Mouse (Mus musculus) retina, postnatal 1 day (tissue): ENCODE results near the gene Rnf144a.

Experiments used
- DNase-seq: peaks from one replicate; pipeline ENCODE4 v3.0.0-alpha.2; 2012

Rnf144a gene

DNA sequence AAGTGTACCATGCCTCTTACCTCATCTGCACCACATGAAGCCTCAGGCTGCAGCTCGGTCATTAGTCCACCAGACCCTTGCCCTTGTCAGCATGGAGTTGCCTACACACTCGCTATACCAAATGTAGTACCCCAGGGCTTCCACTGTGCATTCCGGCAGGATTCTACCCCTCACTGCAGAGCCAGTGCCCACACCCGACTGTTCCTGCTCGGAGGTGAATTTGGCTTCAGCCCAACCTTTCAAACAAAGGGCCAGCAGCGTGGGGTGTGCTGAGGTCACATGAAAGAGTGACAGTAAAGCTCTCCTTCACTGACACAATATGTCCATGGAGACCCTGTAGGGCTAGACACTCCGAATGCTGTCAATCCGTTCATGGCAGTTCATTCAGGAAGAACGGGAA lies 6.3 kb downstream of the Rnf144a start:
- no peak for DNase-seq

DNA sequence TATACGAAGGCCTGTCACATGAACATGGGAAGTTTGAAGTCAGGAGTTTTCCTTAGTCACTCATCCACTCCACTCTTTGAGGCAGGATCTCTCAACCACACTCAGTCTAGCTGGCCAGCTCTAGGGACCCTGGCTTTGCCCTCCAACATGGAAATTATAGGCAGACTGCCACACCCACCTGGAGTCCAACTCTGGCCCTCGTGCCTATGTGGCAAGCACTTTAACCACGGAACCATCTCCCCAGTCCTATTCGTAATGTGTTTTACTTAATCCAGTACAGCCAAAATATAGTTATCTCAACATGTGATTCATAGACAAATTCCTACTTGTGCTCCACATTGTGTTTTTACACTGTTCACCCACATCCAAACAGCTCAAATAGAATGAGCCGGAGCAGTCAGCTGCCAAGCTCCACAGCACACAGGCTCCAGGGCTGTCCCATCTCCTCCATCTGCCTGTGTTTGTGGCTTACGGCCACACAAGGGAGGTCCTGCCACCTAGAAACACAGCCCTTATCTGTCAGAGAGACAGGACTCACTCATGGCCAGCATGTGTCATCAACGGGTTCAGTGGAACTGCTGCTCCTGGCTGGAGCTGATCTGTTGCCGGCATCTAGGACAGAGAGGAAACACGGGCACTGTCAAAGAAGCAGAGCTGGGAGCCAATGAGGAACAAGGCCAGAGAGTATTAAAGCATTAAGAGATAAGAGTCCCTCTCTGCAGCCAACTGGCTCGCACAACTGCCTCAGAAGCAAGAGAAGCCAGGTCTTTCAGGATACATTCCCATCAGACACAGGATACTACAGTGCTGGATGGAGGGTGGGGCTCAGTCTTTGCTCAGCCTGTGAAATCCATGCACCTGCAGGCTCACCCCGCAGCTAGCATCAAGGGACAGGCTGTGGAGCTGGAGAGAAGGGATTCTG lies 10.0 kb downstream of the Rnf144a start:
- DNase-seq: peak; percentile 67

DNA sequence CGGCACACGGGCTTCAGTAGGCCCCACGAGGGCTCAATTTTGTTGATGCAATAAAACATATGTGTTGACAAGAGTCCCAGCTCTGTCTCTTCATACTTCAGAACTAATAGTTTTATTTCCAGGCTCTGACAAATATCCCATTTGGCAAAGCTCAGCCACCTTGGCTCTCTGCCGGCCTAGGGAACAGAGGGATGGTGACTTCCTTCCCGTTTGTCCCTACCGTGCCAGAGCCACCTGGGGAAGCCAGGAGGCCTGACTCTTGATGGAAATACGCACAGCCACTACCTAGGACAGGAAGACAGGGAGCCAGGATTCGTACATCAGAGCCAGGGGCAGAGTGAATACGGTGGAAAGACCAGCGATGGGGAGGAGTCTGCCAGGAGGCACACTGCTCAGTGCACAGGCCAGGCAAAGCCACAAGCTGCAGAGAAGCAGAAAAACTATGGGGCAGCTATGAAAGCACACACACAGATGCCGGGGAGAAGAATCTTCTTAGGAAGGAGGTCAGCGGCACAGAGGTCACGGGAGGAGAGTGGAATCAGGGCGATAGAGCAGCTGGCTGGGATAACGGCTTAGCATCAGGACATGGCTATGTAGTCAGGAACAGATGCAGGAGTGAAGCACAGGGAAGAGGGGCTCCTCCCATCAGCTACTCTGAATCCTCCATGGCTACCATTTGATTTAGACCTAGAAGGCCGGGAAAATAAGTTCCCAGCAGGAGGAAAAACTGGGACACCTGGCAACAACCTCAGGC lies 11.5 kb downstream of the Rnf144a start:
- DNase-seq: peak; percentile 77

DNA sequence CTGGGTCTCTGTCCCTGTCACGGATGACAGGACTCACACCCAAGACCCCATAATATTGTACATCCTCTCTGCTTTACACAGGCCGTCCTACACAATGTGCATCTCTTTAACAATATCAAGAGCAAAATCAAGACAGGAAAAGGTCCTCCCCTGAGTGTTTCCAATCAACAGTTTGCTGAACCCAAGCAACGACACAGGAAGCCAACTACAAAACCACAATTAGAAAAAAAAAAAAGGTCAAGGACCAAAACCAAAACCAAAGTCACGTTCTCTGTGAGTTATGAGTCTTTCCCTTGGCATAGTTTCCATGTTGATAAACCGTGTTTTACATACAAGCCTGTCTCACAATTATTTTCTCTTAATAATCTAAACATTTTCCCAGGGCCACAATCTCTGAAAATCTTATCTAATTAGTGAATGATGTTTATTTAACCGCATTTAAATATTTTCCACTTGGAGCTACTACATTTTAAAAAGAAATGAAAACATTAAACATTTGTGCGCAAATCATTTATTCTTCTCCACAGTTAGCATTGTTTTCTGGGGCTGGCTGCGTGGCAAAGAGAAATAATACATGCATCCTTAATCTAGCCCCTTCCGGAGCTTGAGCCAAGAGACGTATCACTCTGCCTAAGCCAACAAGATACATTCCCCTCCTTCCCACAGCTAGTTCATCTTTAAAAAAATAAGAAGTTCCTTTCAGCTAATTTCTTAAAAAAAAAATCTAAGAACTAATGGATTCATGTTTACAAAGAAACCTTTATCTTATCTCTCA lies 13.2 kb downstream of the Rnf144a start:
- DNase-seq: no peak

DNA sequence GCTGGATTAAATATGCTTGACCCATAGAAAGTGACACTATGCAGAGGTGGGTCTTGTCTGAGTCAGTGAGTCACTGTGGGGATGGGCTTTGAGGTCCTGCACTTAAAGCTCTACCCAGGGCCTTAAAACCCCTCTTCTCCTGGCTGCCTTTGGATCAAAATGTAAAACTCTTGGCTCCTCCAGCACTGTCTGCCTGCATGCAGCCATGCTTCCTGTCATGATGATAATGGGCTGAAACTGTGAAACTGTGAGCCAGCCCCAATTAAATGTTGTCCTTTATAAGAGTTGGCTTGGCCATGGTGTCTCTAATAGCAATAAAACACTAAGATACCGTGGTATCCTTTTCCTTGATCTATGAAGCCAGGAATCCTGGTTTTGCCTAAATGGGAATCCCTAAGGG lies 13.8 kb downstream of the Rnf144a start:
- no peak for DNase-seq

DNA sequence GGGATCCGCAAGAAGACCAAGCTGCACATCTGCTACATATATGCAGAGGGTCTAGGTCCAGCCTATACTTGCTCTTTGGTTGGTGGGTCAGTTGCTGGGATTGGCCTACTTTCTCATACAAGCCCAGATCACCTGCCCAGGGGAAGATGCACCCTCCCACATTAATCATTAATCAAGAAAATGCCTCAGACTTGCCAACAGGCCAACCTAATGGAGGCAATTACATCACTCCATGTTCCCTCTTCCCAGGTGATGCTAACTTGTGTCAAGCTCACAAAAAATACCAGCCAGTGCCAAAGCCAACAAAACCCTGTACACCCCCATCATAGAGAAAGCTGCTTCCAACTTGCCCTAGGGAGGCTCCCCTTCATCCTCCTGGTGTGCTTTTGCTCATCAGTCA lies 14.3 kb downstream of the Rnf144a start:
- DNase-seq: no peak

DNA sequence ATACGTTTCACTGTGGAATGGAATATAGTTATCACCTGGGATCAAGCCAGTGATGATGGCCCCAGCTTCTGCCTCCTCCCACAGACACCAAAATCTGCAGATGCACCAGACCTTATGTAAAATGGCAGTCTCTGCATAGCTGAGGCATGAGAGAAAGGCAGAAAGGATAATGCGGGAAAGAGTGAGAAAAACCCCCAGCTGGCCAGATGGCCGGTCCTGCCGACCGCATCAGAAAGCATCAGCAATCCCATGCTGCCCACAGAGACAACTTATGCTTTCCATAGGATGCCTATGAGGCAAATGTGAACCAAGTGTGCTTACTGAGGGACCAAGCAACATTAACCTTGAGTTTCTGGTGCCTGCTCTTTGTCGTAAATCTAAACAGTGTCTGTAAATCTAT lies 15.7 kb downstream of the Rnf144a start:
- no peak for DNase-seq

DNA sequence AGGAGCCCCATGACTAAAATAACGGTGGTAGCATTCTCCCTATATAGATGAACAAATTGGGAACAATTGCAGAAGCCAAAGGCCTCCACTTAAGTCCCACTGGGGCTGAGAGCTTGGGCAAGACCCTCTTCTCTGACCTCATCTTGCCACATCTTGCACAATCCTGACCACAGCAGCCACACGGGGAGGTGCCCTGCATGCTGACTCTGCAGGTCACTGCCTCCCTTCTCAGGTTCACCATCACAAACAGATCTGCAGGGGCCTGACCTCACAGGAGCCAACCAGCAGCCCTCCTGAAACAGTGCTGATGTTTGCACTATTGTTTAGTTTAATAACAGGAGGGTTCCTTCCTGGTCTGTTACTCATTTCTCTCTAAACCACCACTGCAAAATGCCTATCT lies 16.5 kb downstream of the Rnf144a start:
- no peak for DNase-seq

DNA sequence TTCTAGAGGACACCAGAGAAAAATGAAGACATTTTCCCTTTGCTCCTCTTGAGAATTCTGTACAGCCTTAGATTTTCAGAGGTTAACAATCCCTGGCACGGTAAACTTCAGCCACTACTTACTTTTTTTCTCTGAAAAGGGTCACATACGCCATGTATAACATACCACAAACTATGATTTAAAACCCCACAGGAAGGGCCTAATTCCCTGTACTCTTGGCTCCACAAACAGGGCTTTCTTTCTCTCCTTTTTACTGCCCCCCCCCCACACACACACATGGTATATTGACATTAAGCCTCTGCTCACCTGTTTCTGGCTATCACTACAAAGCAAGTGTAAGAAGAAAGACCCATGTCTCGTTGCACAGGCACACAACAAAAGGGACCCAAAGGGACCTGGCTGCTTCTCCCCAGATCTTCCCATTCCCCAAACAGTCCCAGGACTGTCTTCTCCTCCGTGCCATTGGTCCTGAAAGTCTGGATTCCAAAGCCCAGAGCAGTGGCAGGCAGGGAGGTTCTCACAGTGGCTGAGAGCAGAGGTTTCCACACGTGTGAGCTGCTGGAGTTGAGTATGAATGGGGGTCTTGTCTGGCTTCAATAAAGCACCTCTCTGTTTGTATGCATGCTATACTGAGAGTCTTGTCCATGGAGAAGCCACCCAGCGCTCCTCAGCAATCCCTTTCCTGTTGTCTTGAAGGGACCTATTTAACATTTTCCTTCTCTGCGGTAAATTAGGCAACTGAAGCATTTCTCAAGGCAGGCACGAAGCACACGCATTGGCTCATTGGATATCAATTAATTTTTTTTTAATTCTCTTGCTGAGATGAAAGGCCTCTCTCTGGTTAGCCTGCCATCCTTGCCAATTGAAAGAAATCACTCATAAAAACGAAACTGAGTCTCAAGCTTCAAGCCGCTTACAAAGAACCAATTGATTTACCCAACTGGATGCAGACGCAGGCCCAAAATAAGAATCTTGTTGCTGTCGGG lies 20.3 kb downstream of the Rnf144a start:
- peak; percentile 27 for DNase-seq

DNA sequence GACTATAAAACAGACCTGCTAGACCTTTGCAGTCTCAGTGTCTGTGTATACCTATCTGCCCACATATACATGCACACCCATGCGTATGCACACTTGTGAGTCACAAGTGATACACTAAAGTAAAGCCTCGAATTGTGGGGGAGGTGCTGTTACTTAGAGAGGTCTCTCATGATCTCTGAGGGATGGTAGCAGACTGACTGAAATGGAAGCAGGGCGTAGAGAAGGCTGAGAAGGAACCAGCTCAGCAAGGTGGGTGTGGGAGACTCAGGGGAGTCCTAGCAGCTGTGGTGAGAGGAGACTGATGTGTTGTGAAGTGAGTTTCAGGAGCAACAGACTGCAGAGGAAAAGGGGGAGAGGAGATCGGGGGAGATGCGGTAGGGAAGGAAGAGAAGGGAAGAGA lies 21.8 kb downstream of the Rnf144a start:
- no peak for DNase-seq

DNA sequence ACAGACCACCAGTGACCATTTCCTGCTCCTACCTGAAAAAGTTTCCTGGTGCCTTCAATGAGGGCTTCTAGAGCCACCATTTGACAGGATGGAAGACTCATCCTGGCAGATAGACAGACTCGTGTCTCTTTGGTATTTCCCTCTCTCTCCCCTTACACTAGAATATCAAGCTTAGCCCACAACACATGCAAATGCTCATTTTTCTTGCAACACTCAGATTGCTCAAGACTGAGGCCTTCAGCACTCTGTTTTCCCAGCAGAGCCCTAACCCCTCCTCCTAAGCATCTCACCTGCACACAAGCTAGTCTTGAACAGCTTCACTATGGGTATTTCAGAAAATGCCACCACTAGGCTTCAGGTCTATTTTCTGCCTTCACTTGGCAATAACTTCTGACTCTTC lies 23.9 kb downstream of the Rnf144a start:
- no peak for DNase-seq

DNA sequence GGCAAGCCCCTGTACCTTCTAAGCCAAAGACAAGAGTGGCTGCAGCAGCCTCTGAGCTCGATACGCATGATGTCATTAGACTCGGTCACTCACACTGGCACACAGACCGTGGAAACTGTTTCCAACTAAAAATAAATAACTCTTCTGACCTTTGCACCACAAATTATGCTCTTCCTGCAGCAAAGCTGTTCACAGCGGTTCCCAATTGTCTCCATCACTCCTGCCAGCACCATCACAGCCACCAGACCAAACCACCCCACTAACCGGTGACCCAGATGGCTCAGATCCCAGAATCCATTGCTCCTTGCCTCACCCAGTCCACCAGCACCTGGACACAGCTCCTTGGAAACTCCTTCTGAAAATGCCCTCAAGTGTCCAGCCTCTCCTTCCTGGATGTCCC lies 27.5 kb downstream of the Rnf144a start:
- no peak for DNase-seq

DNA sequence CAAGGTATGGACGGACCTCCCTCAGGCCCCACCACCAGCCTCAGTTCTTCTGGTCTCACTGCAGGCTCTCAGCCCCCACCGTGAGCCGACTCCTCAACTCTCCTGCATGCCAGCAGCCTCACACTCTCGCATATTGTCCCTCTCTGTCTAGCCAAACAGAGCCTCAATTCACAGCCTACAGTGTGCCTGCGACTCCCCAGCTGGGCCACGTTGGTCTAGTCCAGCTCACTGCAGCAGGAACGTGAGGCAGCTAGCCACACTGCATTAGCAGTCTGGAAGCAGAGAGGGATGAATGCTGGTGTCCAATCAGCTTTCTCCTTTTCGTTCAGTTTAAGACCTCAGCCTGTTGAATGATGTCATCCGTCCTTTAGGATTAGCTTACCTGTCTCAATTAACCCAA lies 28.1 kb downstream of the Rnf144a start:
- DNase-seq: no peak

DNA sequence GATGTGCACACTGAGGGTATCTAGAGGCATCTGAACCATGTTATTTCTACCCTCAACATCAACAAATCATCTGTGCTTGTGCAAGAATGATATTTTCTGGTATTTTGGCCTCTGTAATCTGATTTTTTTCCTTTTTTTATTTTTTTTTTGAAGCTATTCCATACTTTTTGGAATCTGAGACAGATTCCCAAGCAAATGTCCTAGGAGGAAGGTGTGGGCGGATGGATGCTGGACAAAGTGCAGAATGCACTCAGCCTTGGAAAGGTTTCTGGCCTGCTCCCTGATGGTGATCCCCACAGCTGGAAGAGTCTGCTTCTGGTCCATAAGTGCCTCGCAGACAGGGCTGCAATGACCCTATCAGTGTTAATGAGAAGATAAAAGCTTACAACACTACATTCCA lies 28.9 kb downstream of the Rnf144a start:
- no peak for DNase-seq

DNA sequence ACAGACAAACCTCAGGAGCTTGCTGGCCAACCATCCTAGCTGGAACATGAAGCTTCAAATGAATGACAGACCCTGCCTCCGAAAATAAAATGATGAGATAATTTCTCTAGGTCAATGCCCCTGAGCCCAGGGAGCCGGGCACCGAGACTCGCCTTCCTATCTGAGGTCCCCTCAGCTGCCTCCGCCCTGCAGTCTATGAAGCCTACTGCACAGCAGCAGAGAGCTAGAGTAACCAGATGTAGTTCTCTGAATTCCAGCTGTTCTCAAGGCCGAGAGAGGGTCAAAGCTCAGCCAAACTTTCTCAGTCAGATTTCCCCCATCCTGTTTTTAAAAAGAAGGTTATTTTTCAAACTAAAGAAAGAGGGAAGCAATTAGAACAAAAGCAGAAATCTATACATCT lies 29.3 kb downstream of the Rnf144a start:
- DNase-seq: no peak

DNA sequence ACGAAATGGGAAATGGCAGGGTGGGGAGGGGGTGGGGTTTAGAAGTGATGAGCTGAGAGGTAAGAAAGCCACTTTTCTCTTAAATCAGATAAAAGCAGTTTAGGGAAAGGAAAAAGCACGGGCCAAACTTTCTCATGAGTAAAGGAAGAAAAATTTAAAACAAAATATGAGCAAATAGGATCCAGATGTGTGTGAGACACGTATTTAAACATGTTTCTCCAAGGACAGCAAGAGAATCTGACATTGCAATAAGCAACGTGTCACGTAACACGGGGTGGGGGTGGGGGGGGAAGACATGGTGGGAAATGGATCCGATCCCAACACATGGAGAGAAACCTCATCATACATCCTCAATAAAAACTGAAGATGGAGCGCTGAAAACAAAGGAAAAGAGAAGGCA lies 33.3 kb downstream of the Rnf144a start:
- no peak for DNase-seq

DNA sequence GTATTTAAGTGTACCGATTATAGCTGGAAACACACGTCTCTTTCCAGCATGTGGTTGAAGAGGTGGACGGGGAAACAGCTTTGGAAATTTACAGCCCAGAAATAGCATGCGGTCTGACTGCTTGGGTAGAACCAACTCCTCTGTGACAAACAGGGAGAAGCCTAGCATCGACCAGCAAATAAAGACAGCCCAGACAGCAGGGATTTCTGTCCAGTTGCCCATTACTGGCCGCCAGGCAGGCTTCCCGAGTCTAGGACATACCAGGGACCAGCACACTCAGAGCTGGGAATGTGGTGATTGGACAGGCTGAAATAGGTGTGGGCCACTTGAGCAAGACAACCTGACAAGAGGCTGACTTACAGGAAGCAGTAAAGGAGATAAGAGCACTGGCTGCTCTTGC lies 35.3 kb downstream of the Rnf144a start:
- DNase-seq: no peak

DNA sequence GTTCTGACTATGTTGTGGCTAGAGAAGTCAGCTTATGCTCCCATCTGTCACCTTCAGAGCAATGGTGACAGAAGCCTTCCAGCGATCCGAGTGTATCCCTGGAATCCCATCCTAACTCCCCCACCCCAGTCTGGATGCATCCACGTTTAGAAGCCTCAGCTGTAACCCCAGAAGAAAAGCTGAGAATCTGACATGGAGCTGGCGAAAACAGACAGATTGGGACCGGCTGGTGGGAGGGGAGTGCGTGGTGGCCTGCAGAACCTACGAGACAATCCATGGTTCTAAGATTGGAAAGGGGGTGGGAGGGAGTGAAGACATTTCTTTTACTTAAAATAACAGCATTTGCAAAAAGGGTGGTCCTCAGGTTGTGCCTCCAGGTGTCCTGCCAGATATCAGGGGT lies 37.4 kb downstream of the Rnf144a start:
- no peak for DNase-seq

DNA sequence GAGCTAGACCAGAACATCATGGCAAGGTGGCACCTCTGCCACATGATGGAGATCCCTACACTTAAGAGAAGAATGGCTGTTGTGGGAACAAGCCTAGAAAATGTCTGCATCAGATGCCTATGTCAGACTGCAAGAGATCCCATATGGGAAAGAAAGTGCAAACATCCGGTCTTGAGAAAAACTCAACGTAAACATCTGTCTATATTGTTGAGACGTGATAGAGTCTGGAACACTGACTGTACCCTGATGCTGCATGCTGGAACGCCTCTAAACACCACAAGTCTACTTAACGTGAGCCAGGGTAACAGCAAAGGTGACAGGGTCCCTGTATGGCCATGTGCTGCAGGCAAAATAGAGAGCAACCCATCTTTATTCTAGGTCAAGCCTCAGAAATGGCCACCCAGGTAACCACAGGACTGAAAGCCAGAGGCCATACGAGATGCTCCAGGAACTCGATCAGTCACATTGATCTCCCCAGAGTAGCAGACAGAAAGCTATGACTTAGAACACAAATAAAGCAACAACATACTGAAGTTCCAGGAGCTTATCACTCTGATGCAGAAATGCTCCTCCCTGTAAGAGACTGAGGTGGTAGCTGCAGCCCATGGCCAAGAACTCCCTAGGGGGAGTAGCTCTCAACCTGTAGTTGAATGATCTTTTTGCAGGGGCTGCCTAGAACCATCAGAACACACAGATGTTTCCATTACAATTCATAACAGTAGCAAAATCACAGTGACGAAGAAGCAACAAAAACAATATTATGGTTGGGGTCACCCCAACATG lies 38.3 kb downstream of the Rnf144a start:
- no peak for DNase-seq

DNA sequence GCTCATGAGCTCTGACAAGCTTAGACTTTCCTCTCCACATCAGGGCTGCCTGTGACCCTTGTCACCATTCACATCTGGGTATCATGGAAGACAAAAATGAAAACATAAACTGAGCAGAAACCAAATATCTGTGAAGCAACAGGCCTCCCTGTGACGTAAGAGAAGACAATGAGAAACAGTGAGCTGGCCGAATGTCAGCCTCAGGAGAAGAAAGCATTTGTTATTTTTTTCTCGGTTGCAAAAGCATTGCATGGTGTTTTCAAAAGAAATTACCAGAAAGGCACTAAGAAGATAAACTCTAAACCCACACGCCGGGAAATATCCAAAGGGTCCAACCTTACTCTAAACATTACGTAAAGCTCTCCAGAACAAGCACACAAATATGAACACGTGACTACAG lies 41.3 kb downstream of the Rnf144a start:
- DNase-seq: no peak

DNA sequence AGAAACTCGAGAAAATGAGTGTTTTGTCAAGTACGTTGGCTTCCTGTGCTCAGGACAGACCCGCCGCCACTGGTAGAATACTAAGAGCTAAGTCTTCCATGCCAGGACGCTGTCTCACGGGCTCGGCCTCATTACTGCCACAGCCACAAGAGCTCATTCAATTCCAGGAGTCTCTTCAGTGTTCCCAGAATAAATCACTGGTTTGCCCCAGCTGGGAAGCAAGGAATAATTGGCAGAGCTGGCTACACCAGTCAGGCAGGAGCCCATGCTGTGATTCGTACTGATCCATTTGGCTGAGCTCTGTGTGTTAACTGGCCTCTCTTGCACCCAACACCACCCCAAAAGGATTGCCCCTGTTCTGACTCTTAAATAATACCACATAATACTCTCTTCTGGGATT lies 45.0 kb downstream of the Rnf144a start:
- DNase-seq: no peak
